Mouse (Mus musculus): Measurements from ENCODE around the gene Hat1. TPM values are rescaled to one million over a fixed set of nuclear protein-coding genes. Genes with fewer than 3 reads are reported as not detected.

The Hat1 gene
- total RNA-seq, 2 experiments from 2014 or later: 13.1 to 16.7 TPM

GRCm38 (mm10) chr2:71376433-71376906, 12.3 kb upstream of the Hat1 start:
- no peak for DNase-seq

- DNase-seq: no peak
Observed at GRCm38 (mm10) chr2:71377426-71377825, 11.3 kb upstream of the Hat1 start.

GRCm38 (mm10) chr2:71381962-71382361, 6.8 kb upstream of the Hat1 start:
- DNase-seq: no peak

GRCm38 (mm10) chr2:71383890-71384289, 4.9 kb upstream of the Hat1 start:
- no peak for DNase-seq

GRCm38 (mm10) chr2:71387766-71388165, 992 bp upstream of the Hat1 start:
- DNase-seq: no peak

- DNase-seq: no peak
Observed at GRCm38 (mm10) chr2:71389864-71390263, 1.1 kb downstream of the Hat1 start.

GRCm38 (mm10) chr2:71405613-71406012, 16.9 kb downstream of the Hat1 start:
- DNase-seq: no peak

GRCm38 (mm10) chr2:71418760-71419280, 30.1 kb downstream of the Hat1 start:
- DNase-seq: no peak

- no peak for DNase-seq
Observed at GRCm38 (mm10) chr2:71419408-71419807, 30.6 kb downstream of the Hat1 start.

- DNase-seq: no peak
Observed at GRCm38 (mm10) chr2:71420895-71421425, 32.2 kb downstream of the Hat1 start.

GRCm38 (mm10) chr2:71424545-71424944, 35.8 kb downstream of the Hat1 start:
- no peak for DNase-seq

GRCm38 (mm10) chr2:71435440-71435839, 46.7 kb downstream of the Hat1 start:
- DNase-seq: no peak

GRCm38 (mm10) chr2:71443376-71443775, 54.6 kb downstream of the Hat1 start:
- DNase-seq: no peak

- no peak for DNase-seq
Observed at GRCm38 (mm10) chr2:71445536-71446196, 56.9 kb downstream of the Hat1 start.

GRCm38 (mm10) chr2:71449604-71450003, 60.8 kb downstream of the Hat1 start:
- no peak for DNase-seq

GRCm38 (mm10) chr2:71451761-71452160, 63.0 kb downstream of the Hat1 start:
- no peak for DNase-seq

- peak; percentile 92 for DNase-seq
Observed at GRCm38 (mm10) chr2:71453161-71453916, 64.6 kb downstream of the Hat1 start, which contains the start of gene Metap1d. Gene Metap1d (plus strand): TSS chr2:71453276.

GRCm38 (mm10) chr2:71453917-71454260, 65.1 kb downstream of the Hat1 start:
- no peak for DNase-seq

- DNase-seq: no peak
Observed at GRCm38 (mm10) chr2:71458624-71459023, 69.9 kb downstream of the Hat1 start.

- DNase-seq: no peak
Observed at GRCm38 (mm10) chr2:71459659-71460058, 70.9 kb downstream of the Hat1 start.

- DNase-seq: no peak
Observed at GRCm38 (mm10) chr2:71461139-71461538, 72.4 kb downstream of the Hat1 start.

- no peak for DNase-seq
Observed at GRCm38 (mm10) chr2:71461589-71461988, 72.8 kb downstream of the Hat1 start.

GRCm38 (mm10) chr2:71462066-71462465, 73.3 kb downstream of the Hat1 start:
- no peak for DNase-seq
